Mouse (Mus musculus): ENCODE measurements around the gene Ada.

The Ada gene

GRCm38 (mm10) chr2:163732021-163732420, 18.0 kb downstream of the Ada start:
- DNase-seq (ENCODE audit: low spot score in 2 of 2), result no peak

GRCm38 (mm10) chr2:163728300-163728699, 21.7 kb downstream of the Ada start:
- no peak for DNase-seq (ENCODE audit: low spot score in 2 of 2)

GRCm38 (mm10) chr2:163726766-163727393, 23.2 kb downstream of the Ada start:
- DNase-seq (ENCODE audit: low spot score in 2 of 2), result no peak

GRCm38 (mm10) chr2:163722550-163722949, 27.5 kb downstream of the Ada start:
- no peak for DNase-seq (ENCODE audit: low spot score in 2 of 2)

GRCm38 (mm10) chr2:163719616-163720015, 30.4 kb downstream of the Ada start:
- DNase-seq (ENCODE audit: low spot score in 2 of 2), result no peak

GRCm38 (mm10) chr2:163718951-163719603, 31.0 kb downstream of the Ada start:
- peak; percentile 76 to 83 for DNase-seq (ENCODE audit: low spot score in 2 of 2)

GRCm38 (mm10) chr2:163718526-163718925, 31.5 kb downstream of the Ada start:
- no peak for DNase-seq (ENCODE audit: low spot score in 2 of 2)

- no peak for DNase-seq (ENCODE audit: low spot score in 2 of 2)
Observed at GRCm38 (mm10) chr2:163716853-163717252, 33.2 kb downstream of the Ada start.

GRCm38 (mm10) chr2:163716448-163716847, 33.6 kb downstream of the Ada start:
- DNase-seq (ENCODE audit: low spot score in 2 of 2), result peak; percentile 40 to 41

- peak in 1 of 2 experiments; percentile 30 for DNase-seq (ENCODE audit: low spot score in 2 of 2)
Observed at GRCm38 (mm10) chr2:163713340-163713739, 36.7 kb downstream of the Ada start.

- no peak for DNase-seq (ENCODE audit: low spot score in 2 of 2)
Observed at GRCm38 (mm10) chr2:163712874-163713273, 37.2 kb downstream of the Ada start.

- peak; percentile 51 to 55 for DNase-seq (ENCODE audit: low spot score in 2 of 2)
Observed at GRCm38 (mm10) chr2:163712473-163712872, 37.6 kb downstream of the Ada start.

- DNase-seq (ENCODE audit: low spot score in 2 of 2), result no peak
Observed at GRCm38 (mm10) chr2:163711368-163711868, 38.6 kb downstream of the Ada start.

GRCm38 (mm10) chr2:163710606-163711159, 39.4 kb downstream of the Ada start:
- peak in 1 of 2 experiments; percentile 16 for DNase-seq (ENCODE audit: low spot score in 2 of 2)

- DNase-seq (ENCODE audit: low spot score in 2 of 2), result peak in 1 of 2 experiments; percentile 26
Observed at GRCm38 (mm10) chr2:163710000-163710399, 40.0 kb downstream of the Ada start.

- DNase-seq (ENCODE audit: low spot score in 2 of 2), result no peak
Observed at GRCm38 (mm10) chr2:163708763-163709250, 41.2 kb downstream of the Ada start.

- DNase-seq (ENCODE audit: low spot score in 2 of 2), result no peak
Observed at GRCm38 (mm10) chr2:163708321-163708720, 41.7 kb downstream of the Ada start.

- no peak for DNase-seq (ENCODE audit: low spot score in 2 of 2)
Observed at GRCm38 (mm10) chr2:163703599-163704260, 46.3 kb downstream of the Ada start.

- peak; percentile 60 to 66 for DNase-seq (ENCODE audit: low spot score in 2 of 2)
Observed at GRCm38 (mm10) chr2:163702921-163703320, 47.1 kb downstream of the Ada start.

GRCm38 (mm10) chr2:163702431-163702830, 47.6 kb downstream of the Ada start:
- peak; percentile 57 to 61 for DNase-seq (ENCODE audit: low spot score in 2 of 2)

- DNase-seq (ENCODE audit: low spot score in 2 of 2), result no peak
Observed at GRCm38 (mm10) chr2:163699078-163699780, 50.8 kb downstream of the Ada start.

Data from spleen, postnatal 36 days (tissue).